Mouse (Mus musculus): ENCODE measurements around the gene 9430097D07Rik.

- no peak for TF ChIP-seq CTCF (IDR thresholded peaks at IDR 0.05; ENCODE audit: low read depth)
- no peak for TF ChIP-seq EP300 (IDR thresholded peaks at IDR 0.05; ENCODE audit: low read depth)
Measured at GRCm38 (mm10) chr2:32546951-32547350, 28.5 kb downstream of the 9430097D07Rik start.

All from liver, embryonic 14.5 days (tissue).